Mouse (Mus musculus) neural tube, postnatal 0 days (tissue): ENCODE data around the gene Lrriq3. TPM values are rescaled to one million over a fixed set of nuclear protein-coding genes. Genes with fewer than 3 reads are reported as not detected.

Experiments used
- polyA plus RNA-seq: library from polyadenylated mRNA; unstranded; fragments of >200 nt; fragmentation: Nextera tagmentation; extraction: Ambion mirVana; gene quantifications from 2 replicates; pipeline ENCODE4 v1.2.1, GENCODE M21; 2015

Gene Lrriq3
- polyA plus RNA-seq, result 1.1 and 1.2 TPM in 2 replicates

DNA sequence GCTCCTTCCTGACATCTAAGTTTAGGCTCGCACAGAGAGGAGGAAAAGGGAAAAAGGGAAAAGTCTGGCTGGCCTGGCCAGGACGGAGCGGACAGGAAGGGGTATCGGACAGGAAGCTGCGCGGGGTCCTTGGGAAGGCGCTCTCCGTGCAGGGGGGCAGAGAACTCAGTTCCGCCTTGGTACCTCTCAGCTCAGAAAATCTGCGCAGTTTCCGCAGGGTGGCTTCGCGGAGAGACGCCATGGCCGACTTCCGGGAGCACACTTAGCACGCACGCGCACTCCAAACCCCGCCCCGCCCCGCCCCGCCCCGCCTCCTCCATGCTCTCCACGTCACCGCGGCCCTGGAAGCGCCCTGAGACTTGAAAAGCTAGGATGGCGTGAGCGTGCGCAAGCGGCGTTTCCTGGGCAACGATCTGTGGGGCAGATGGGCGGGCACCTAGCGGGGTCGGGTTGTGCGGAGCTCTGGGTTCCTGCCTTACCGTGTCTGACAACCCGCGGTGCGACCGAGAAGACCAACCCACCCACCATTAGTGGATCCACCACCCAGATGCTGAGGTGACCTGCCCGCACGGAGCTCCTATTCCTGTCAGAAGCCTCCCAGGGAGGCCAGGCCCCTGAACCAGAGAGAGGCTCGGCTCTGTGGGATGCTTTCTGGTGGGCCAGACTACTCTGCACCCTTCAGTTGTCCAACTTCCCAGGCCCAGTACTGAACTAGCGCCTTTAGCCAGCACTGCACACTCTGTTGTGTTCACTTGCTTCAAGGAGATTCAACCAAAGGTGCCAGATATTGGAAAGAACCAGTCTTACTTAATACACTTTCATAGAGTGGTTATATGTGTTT is at the start of gene Lrriq3, which contains the start of gene Fpgt:
Gene Lrriq3 (plus strand): TSS at position 319 of the 841 bp plus-strand sequence.
Gene Fpgt (minus strand): TSS at position 288 of the 841 bp plus-strand sequence.

DNA sequence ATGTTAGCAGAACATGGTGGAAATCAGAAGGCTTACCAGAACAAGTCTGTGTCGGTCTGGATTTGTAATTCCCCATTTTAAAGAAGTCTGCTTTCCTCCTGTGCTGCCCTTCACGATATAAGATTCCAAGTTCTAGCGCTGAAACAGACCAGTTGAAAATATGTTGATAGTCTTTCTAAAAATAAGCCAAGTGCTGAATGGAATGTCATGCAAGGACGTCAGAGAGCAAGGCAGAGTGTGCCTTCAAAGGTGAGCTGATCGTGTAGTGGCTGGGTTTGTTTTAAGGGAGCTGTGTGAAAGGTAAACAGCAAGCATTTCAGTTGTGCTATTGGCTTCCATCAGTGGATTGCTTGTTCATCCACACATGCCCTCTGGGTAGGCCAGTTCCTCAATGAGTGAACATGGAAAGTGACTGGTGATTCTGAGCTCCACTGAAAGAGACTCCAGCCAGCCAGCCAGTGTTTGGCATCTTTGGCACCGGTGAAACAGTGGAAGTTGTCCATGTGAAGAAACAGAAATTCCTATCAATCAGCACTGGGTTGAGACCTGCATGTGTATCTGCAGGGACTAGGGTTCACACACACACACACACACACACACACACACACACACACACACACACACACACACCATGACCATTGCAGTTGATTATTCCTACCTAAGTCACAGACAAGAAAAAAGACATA is 37.9 kb upstream of the Lrriq3 start, which contains the start of gene Tnni3k:
Gene Tnni3k (minus strand): TSS at position 177 of the 686 bp plus-strand sequence.

Other genes starting within 250 kb of the Lrriq3 start
- gene Tnni3k, start 38.0 kb upstream of the Lrriq3 start, polyA plus RNA-seq, result 0.09 and 0.19 TPM in 2 replicates
- gene Fpgt, start within 50 bp of the Lrriq3 start, polyA plus RNA-seq, result 13.7 and 17.6 TPM in 2 replicates